Mouse (Mus musculus): ENCODE measurements around the gene Rilp. TPM values are rescaled to one million over a fixed set of nuclear protein-coding genes. Genes with fewer than 3 reads are reported as not detected.

Rilp gene
- polyA plus RNA-seq, 1 experiment from 2014 or later: 2.0 TPM

- H3K4me1 ChIP-seq: peaks cover 55% of the 10 kb centered on the region
- no peak overlapping the region for H3K4me2 ChIP-seq
- no peaks in the 10 kb centered on the region for H3K9me3 ChIP-seq
- H3K4me3 ChIP-seq: no peak overlapping the region
- peak overlapping the region; percentile 43; the same call in 1 of the 2 replicates for H3K27ac ChIP-seq
- WGBS: 45% methylated on average over 11 of the region's 11 CpGs
- H3K36me3 ChIP-seq (replicated peaks): no peaks in the 10 kb centered on the region
- H3K9ac ChIP-seq: no peak overlapping the region
- 0 out of 2 replicates have a peak, but pooled peaks have one; percentile 34 for ATAC-seq (replicated peaks)
- H3K27me3 ChIP-seq (replicated peaks): no peaks in the 10 kb centered on the region
Observed at GRCm38 (mm10) chr11:75537491-75538183, 27.7 kb downstream of the Rilp start.

GRCm38 (mm10) chr11:75538184-75538969 lies 28.5 kb downstream of the Rilp start:
- no peaks in the 10 kb centered on the region for H3K27me3 ChIP-seq (replicated peaks)
- H3K9ac ChIP-seq: no peak overlapping the region
- H3K4me2 ChIP-seq: no peak overlapping the region
- no peaks in the 10 kb centered on the region for H3K36me3 ChIP-seq (replicated peaks)
- H3K9me3 ChIP-seq: no peaks in the 10 kb centered on the region
- peaks cover 47% of the 10 kb centered on the region for H3K4me1 ChIP-seq
- 67% methylated on average over 9 of the region's 9 CpGs for whole genome bisulfite sequencing
- H3K4me3 ChIP-seq: no peak overlapping the region
- peak overlapping the region; percentile 43; the same call in 1 of the 2 replicates for H3K27ac ChIP-seq
- no peak for ATAC-seq (replicated peaks)

GRCm38 (mm10) chr11:75538970-75539299 lies 29.0 kb downstream of the Rilp start:
- peaks cover 42% of the 10 kb centered on the region for H3K4me1 ChIP-seq
- H3K4me3 ChIP-seq: no peak overlapping the region
- H3K27me3 ChIP-seq (replicated peaks): no peaks in the 10 kb centered on the region
- no peak for ATAC-seq (replicated peaks)
- no peak overlapping the region for H3K4me2 ChIP-seq
- 0 out of 2 replicates have a peak overlapping the region, but pooled peaks have one; percentile 43 for H3K27ac ChIP-seq
- no peaks in the 10 kb centered on the region for H3K9me3 ChIP-seq
- 89% methylated on average over 13 of the region's 13 CpGs for WGBS
- H3K36me3 ChIP-seq (replicated peaks): no peaks in the 10 kb centered on the region
- H3K9ac ChIP-seq: no peak overlapping the region

DNA sequence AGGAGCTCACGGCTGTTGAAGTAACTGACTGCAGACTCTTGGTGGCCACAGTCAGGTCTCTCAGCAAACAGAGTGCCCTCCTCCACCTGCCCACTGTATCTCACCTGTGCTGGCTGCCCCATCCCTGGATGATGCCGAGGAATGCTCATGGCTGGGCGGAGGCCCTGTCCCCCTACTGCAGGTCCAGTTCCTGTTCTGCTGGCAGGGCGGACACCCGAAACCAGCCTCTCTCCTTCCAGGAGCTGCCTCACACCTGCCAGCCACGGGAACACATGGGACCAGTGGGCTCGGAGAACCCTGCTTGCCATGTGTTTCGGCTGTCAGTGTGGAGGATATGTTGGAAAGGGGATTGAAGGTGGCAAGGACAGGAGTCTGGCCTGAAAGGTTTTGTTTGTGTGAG lies 30.3 kb downstream of the Rilp start:
- Histone ChIP-seq H3K9me3 (no peaks in the 10 kb centered on the region), H3K4me1 (peaks cover 31% of the 10 kb centered on the region), H3K36me3 (replicated peaks) (0 out of 2 replicates have a peak, but pooled peaks cover 3% of the 10 kb centered on the region), H3K4me3 (no peak overlapping the region), H3K4me2 (no peak overlapping the region), H3K27me3 (replicated peaks) (no peaks in the 10 kb centered on the region), H3K27ac (no peak overlapping the region), H3K9ac (no peak overlapping the region)
- no peak for ATAC-seq (replicated peaks)
- 90% methylated on average over 8 of the region's 8 CpGs for WGBS

GRCm38 (mm10) chr11:75540710-75541581 lies 31.1 kb downstream of the Rilp start:
- Histone ChIP-seq H3K27ac (0 out of 2 replicates have a peak overlapping the region, but pooled peaks have one; percentile 21), H3K36me3 (replicated peaks) (peaks cover 6% of the 10 kb centered on the region; the same call in 1 of the 2 replicates), H3K4me1 (peaks cover 25% of the 10 kb centered on the region), H3K4me2 (no peak overlapping the region), H3K27me3 (replicated peaks) (no peaks in the 10 kb centered on the region), H3K9me3 (no peaks in the 10 kb centered on the region), H3K9ac (no peak overlapping the region), H3K4me3 (no peak overlapping the region)
- 65% methylated on average over 19 of the region's 19 CpGs for WGBS
- no peak for ATAC-seq (replicated peaks)

- Histone ChIP-seq H3K4me2 (no peak overlapping the region), H3K9ac (no peak overlapping the region), H3K4me1 (peaks cover 6% of the 10 kb centered on the region; the same call in 1 of the 2 replicates), H3K9me3 (no peaks in the 10 kb centered on the region), H3K27me3 (replicated peaks) (no peaks in the 10 kb centered on the region), H3K27ac (no peak overlapping the region), H3K36me3 (replicated peaks) (peaks cover 22% of the 10 kb centered on the region), H3K4me3 (no peak overlapping the region)
- 82% methylated on average over 9 of the region's 9 CpGs for WGBS
- no peak for ATAC-seq (replicated peaks)
Observed at GRCm38 (mm10) chr11:75544713-75545112, 34.8 kb downstream of the Rilp start.

DNA sequence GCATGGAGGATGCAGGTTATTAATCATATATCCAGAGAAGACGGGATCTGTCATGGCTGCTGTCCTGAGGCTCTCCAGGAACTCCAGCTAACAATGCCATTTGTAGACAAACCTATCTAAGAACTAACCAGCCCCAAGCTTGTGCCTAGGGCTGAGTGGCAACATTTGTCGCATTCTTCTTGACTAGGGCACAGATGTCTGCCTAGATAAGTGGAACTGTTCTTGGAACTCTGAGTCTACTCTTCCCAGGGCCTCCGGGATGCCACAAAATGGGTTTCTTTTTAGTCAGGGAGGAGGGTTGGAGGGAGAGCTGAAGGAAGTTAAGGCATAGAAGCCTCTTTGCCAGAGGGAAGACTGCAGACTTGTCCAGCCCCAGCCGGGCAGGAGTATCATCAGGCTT lies 36.2 kb downstream of the Rilp start:
- Histone ChIP-seq H3K4me2 (no peak overlapping the region), H3K27me3 (replicated peaks) (no peaks in the 10 kb centered on the region), H3K9me3 (no peaks in the 10 kb centered on the region), H3K36me3 (replicated peaks) (peaks cover 22% of the 10 kb centered on the region), H3K27ac (no peak overlapping the region), H3K9ac (no peak overlapping the region), H3K4me1 (0 out of 2 replicates have a peak, but pooled peaks cover 7% of the 10 kb centered on the region), H3K4me3 (no peak overlapping the region)
- no peak for ATAC-seq (replicated peaks)
- 74% methylated on average over 4 of the region's 4 CpGs for WGBS

- Histone ChIP-seq H3K4me2 (no peak overlapping the region), H3K27me3 (replicated peaks) (no peaks in the 10 kb centered on the region), H3K9ac (no peak overlapping the region), H3K36me3 (replicated peaks) (peaks cover 22% of the 10 kb centered on the region), H3K27ac (no peak overlapping the region), H3K4me1 (peaks cover 14% of the 10 kb centered on the region; the same call in 1 of the 2 replicates), H3K9me3 (no peaks in the 10 kb centered on the region), H3K4me3 (no peak overlapping the region)
- 55% methylated on average over 5 of the region's 5 CpGs for WGBS
- ATAC-seq (replicated peaks): no peak
Observed at GRCm38 (mm10) chr11:75549658-75550111, 39.8 kb downstream of the Rilp start.

DNA sequence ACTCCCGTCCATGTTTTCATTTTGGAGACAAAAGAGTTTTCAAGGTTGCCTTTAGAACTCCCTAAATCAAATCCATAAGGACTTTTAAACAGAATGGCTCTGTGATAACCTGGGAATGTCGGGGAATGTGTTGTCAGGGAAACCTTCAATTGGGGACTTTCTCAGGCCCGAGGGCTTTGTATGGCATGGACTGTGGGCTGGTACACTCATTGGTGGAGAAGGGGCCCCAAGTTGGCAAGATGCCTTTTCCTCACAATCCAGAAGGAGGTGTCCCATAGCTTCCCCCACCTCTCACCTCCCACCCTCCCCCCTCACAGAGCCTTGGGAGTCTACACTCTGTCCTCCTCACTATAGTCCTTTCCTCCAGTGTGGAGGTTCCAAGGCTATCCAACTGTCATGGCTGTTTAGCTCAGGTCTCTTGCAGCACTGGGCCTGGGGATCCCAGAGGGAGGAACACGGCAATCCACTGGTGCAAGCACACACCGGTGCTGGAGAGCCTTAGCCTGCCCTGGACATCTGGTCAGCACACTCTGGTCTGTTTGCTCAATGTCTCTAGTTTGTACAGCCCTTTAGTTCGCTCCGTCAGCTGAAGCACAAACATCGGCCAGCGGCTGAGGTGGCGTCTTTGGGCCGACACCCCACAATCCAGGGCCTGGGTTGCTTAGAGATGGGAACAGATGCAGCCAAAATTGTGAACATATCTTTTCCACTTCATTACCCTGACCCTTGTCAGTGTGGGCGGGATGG lies 40.5 kb downstream of the Rilp start:
- Histone ChIP-seq H3K36me3 (replicated peaks) (peaks cover 17% of the 10 kb centered on the region), H3K9ac (no peak overlapping the region), H3K4me2 (no peak overlapping the region), H3K4me1 (peaks cover 14% of the 10 kb centered on the region; the same call in 1 of the 2 replicates), H3K9me3 (no peaks in the 10 kb centered on the region), H3K27me3 (replicated peaks) (no peaks in the 10 kb centered on the region), H3K4me3 (no peak overlapping the region), H3K27ac (0 out of 2 replicates have a peak overlapping the region, but pooled peaks have one; percentile 44)
- ATAC-seq (replicated peaks): no peak
- 61% methylated on average over 12 of the region's 12 CpGs for WGBS

- Histone ChIP-seq H3K4me3 (no peak overlapping the region), H3K27ac (no peak overlapping the region), H3K36me3 (replicated peaks) (peaks cover 12% of the 10 kb centered on the region), H3K9me3 (no peaks in the 10 kb centered on the region), H3K4me1 (peaks cover 14% of the 10 kb centered on the region; the same call in 1 of the 2 replicates), H3K9ac (no peak overlapping the region), H3K4me2 (no peak overlapping the region), H3K27me3 (replicated peaks) (no peaks in the 10 kb centered on the region)
- ATAC-seq (replicated peaks): no peak
- WGBS: 87% methylated on average over 5 of the region's 5 CpGs
Observed at GRCm38 (mm10) chr11:75551321-75551720, 41.4 kb downstream of the Rilp start.

DNA sequence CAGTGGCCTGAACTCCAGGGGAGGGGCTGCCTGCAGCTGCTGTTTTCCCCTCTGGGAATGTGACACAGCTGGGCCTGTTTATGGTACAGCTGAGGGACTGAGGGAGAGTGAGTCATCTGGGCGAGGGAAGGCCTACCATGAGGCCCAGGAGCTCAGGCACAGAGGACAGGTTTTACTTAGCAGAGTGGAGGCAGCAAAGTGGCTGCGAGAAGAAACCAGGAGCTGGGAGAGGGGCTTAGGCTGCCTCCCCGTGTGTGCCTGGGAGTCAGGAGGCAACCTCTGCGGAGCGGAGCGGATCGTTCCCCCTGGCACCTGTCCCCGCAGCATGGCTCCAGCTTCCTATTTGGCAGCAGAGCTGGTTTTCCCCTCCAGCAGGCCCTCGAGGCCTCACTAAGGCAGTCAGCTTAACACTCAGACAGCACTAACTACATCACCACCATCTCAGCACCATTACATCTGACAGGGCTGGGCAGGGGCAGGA lies 42.1 kb downstream of the Rilp start:
- Histone ChIP-seq H3K4me3 (no peak overlapping the region), H3K27me3 (replicated peaks) (no peaks in the 10 kb centered on the region), H3K4me1 (peaks cover 14% of the 10 kb centered on the region; the same call in 1 of the 2 replicates), H3K27ac (0 out of 2 replicates have a peak overlapping the region, but pooled peaks have one; percentile 7), H3K36me3 (replicated peaks) (peaks cover 7% of the 10 kb centered on the region; the same call in 1 of the 2 replicates), H3K9ac (peak overlapping the region; percentile 4; the same call in 1 of the 2 replicates), H3K4me2 (no peak overlapping the region), H3K9me3 (no peaks in the 10 kb centered on the region)
- WGBS: 55% methylated on average over 9 of the region's 9 CpGs
- ATAC-seq (replicated peaks): no peak
